ENCODE assay signal across 8 mouse cellular contexts in genomic region chr7:75915550-75915949, GRCm38 (mm10).
A peak's percentile ranks its signal among the peaks of the same experiment; 100 is the strongest.
DNase-seq lines count a peak whose midpoint lies in the region; ATAC-seq and TF ChIP-seq lines count a peak whose summit lies in the region.
"Not testable (repeated sequence)": the region's sequence is repeated elsewhere in the genome, so short reads cannot be mapped to it uniquely, and the experiment has no call there.

No protein-coding gene starts in this region.

- not testable (repeated sequence) for H3K36me3 ChIP-seq in midbrain, embryonic 11.5 days (ENCODE audit: control insufficient read depth, insufficient read depth, low read length); thymus, adult 2 months (ENCODE audit: control insufficient read depth, insufficient read depth, low read length)

- not testable (repeated sequence) for H3K27me3 ChIP-seq in midbrain, embryonic 11.5 days (ENCODE audit: control insufficient read depth, insufficient read depth, low read length); thymus, adult 2 months (ENCODE audit: control insufficient read depth, insufficient read depth, low read length)

- H3K27ac ChIP-seq in midbrain, embryonic 11.5 days (ENCODE audit: low read depth, low read length); thymus, adult 2 months (ENCODE audit: control insufficient read depth, insufficient read depth, low read length): not testable (repeated sequence)

- not testable (repeated sequence) for H3K4me2 ChIP-seq in midbrain, embryonic 11.5 days

- H3K4me3 ChIP-seq in midbrain, embryonic 11.5 days (ENCODE audit: low read depth, low read length); thymus, adult 2 months (ENCODE audit: control insufficient read depth, insufficient read depth, low read length): not testable (repeated sequence)

- 96% methylated on average over 3 of the region's 3 CpGs for WGBS in midbrain, embryonic 11.5 days
- 28% methylated on average over 3 of the region's 3 CpGs for WGBS in thymus, adult 2 months

- not testable (repeated sequence) for H3K9ac ChIP-seq in midbrain, embryonic 11.5 days (ENCODE audit: low read length)

- not testable (repeated sequence) for TF ChIP-seq CTCF in thymus, adult 2 months (IDR thresholded peaks at IDR 0.05; ENCODE audit: borderline replicate concordance, control insufficient read depth, extremely low read depth, insufficient read depth, low read length, poor library complexity)

- DNase-seq in CD4-positive helper T cell, adult 2 months (ENCODE audit: low read depth, low spot score), result peak; percentile 27
- peak; percentile 81 for DNase-seq in midbrain, embryonic 11.5 days (ENCODE audit: low spot score, missing footprints)
- peak; percentile 26 for DNase-seq in thymus, adult 2 months
- DNase-seq in thymus, postnatal 10 days (ENCODE audit: low spot score in 2 of 2), result peak; percentile 18 to 22
- peak; percentile 26 for DNase-seq in thymus, postnatal 25 days
- peak; percentile 30 for DNase-seq in thymus, postnatal 4 days

- H3K4me1 ChIP-seq in midbrain, embryonic 11.5 days (ENCODE audit: control insufficient read depth, insufficient read depth, low read length), result not testable (repeated sequence)
- peaks cover 19% of the 10 kb centered on the region for H3K4me1 ChIP-seq in thymus, adult 2 months (replicated peaks; ENCODE audit: control insufficient read depth, insufficient read depth, low read length)

- TF ChIP-seq POLR2A in thymus, adult 2 months (IDR thresholded peaks at IDR 0.05; ENCODE audit: control insufficient read depth, extremely low read depth, insufficient read depth, low read length, poor library complexity), result not testable (repeated sequence)

- peak; percentile 46 for ATAC-seq in CD4-positive, CD25-positive, alpha-beta regulatory T cell, adult 4 months
- peak; percentile 66 for ATAC-seq in activated CD4-positive, CD25-positive, alpha-beta regulatory T cell, adult 4 months
- ATAC-seq in midbrain, embryonic 11.5 days (ENCODE audit: low FRiP score), result not testable (repeated sequence)

- not testable (repeated sequence) for H3K9me3 ChIP-seq in midbrain, embryonic 11.5 days (ENCODE audit: control insufficient read depth, low read length)

Comparison
In these comparisons a context has a peak if more than half of its experiments do, and no peak if none do; other contexts are left out.
1. DNase-seq: peak in every context shown above with its lines; median percentile 81 in midbrain, embryonic 11.5 days; 30 in thymus, postnatal 4 days; 27 in CD4-positive helper T cell, adult 2 months; 26 in thymus, adult 2 months; 26 in thymus, postnatal 25 days; 20 in thymus, postnatal 10 days.